Mouse (Mus musculus) midbrain, embryonic 15.5 days (tissue): ENCODE data around the gene Kynu. TPM values are rescaled to one million over a fixed set of nuclear protein-coding genes. Genes with fewer than 3 reads are reported as not detected.

Experiments
- ATAC-seq: fragments of 200-750 bp; cut with Nextera tagmentation; replicated peaks from 2 replicates; pipeline ENCODE4 v1.8.0; 2017; ENCODE audit warnings: moderate TSS enrichment
- H3K27ac ChIP-seq: fragments of 300-500 bp; sonication (generic); 2 replicates; pipeline ENCODE4 v1.5.1; 2015; ENCODE audit warnings: mild to moderate bottlenecking, inconsistent platforms
- H3K27me3 ChIP-seq: fragments of 300-500 bp; sonication (generic); replicated peaks from 2 replicates; pipeline ENCODE4 v1.6.1; 2015; ENCODE audit warnings: inconsistent platforms
- H3K36me3 ChIP-seq: fragments of 300-500 bp; sonication (generic); replicated peaks from 2 replicates; pipeline ENCODE4 v1.6.1; 2015; ENCODE audit warnings: inconsistent platforms
- H3K4me1 ChIP-seq: fragments of 300-500 bp; sonication (generic); 2 replicates; pipeline ENCODE4 v1.6.1; 2015; ENCODE audit warnings: inconsistent platforms
- H3K4me2 ChIP-seq: fragments of 300-500 bp; sonication (generic); 2 replicates; pipeline ENCODE4 v1.6.1; 2015; ENCODE audit warnings: inconsistent platforms, mild to moderate bottlenecking, moderate library complexity
- H3K4me3 ChIP-seq: fragments of 300-500 bp; sonication (generic); 2 replicates; pipeline ENCODE4 v1.5.1; 2015; ENCODE audit warnings: mild to moderate bottlenecking, inconsistent platforms
- H3K9ac ChIP-seq: fragments of 300-500 bp; sonication (generic); 2 replicates; pipeline ENCODE4 v1.6.1; 2015; ENCODE audit warnings: mild to moderate bottlenecking, inconsistent platforms
- H3K9me3 ChIP-seq: fragments of 300-500 bp; sonication (generic); 2 replicates; pipeline ENCODE4 v1.6.1; 2016; ENCODE audit warnings: inconsistent platforms
- whole genome bisulfite sequencing: fragments of 180-500 bp; shearing (Covaris S2); methylation state at CpG from one replicate; pipeline ENCODE4 v1.1.7; 2015; ENCODE audit warnings: mixed read lengths; 5-methylcytosine and 5-hydroxymethylcytosine counted together
- polyA plus RNA-seq: library from polyadenylated mRNA; unstranded; fragments of >200 nt; fragmentation: Nextera tagmentation; extraction: Ambion mirVana; gene quantifications from 2 replicates; pipeline ENCODE4 v1.2.1, GENCODE M21; 2015

The Kynu gene
- polyA plus RNA-seq, 1 experiment from 2014 or later: 0.17 TPM

DNA sequence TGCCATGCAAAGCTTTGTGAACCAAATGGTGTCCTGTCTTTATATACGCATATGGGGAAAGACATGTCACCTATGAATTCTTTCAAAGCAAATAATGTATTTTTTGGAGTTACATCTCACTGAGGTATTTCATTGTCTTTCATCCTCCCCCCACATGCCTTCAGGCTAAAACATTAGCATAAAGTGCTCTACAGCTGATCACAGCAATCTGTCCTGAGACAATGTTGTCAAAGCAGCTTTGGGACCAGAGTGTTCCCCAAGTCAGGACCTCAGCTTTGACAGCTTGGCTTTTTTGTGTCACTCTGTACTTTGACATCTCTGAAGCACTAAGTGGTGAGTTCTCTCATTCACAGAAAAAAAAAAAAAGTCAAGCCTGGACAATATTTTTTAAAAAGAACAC is 18.4 kb downstream of the Kynu start:
- Histone ChIP-seq H3K9ac (no peak overlapping the region), H3K4me3 (no peak overlapping the region), H3K27me3 (no peaks in the 10 kb centered on the region), H3K4me2 (no peak overlapping the region), H3K9me3 (no peaks in the 10 kb centered on the region), H3K4me1 (no peaks in the 10 kb centered on the region), H3K36me3 (no peaks in the 10 kb centered on the region), H3K27ac (no peak overlapping the region)
- WGBS: 69% methylated on average over 1 of the region's 1 CpGs
- ATAC-seq: no peak

DNA sequence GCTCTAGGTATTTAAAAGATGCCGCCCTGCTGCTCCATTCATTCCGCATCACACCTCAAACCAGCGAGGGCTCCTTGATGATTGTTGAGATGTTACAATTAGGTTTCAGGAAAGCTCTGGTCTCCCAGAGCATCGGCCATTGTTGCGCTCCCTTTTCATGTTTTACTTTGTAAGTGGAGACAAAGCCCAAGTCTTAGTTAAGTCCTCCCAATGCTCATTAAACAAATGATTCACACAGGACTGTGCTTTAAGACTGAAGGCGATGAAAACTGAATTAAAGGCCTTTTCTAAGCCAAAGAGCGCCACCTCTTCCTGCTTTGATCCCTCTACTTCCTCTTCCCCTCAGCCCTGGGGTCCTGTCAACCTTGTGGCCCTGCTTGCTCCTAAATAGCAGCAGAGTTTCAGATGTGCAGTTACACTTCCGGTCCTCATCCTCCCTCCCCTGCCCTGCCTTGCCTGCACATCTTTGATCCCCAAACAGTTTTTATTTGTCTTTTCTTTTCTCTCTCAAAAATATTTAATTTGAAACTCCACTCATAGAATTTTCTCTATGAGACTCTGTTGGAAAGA is 28.2 kb downstream of the Kynu start:
- H3K27me3 ChIP-seq: no peaks in the 10 kb centered on the region
- no peaks in the 10 kb centered on the region for H3K9me3 ChIP-seq
- no peak overlapping the region for H3K9ac ChIP-seq
- H3K4me1 ChIP-seq: no peaks in the 10 kb centered on the region
- WGBS: 22% methylated on average over 8 of the region's 8 CpGs
- no peak overlapping the region for H3K4me2 ChIP-seq
- ATAC-seq: no peak
- H3K27ac ChIP-seq: no peak overlapping the region
- H3K36me3 ChIP-seq: no peaks in the 10 kb centered on the region
- no peak overlapping the region for H3K4me3 ChIP-seq

DNA sequence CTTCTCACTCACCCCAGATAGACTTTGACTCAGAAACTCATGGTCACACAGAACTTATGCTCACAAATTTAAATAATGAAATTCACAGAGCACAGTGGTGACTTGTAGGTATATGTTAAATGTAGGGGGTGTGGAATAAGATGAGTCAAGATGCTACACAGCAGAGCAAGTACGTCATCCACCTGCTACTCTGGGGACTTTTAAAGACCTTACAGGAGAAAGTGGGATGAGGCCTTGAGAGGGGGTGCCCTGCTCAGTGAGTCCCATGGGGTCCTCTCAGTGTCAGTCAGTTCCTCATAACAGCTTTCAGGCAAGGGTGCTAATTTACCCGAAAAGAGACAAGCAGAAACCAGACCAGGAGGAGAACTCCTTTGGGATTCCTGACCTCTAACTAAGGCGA is 30.4 kb downstream of the Kynu start:
- H3K4me2 ChIP-seq: no peak overlapping the region
- no peaks in the 10 kb centered on the region for H3K4me1 ChIP-seq
- no peaks in the 10 kb centered on the region for H3K27me3 ChIP-seq
- no peak overlapping the region for H3K4me3 ChIP-seq
- H3K36me3 ChIP-seq: no peaks in the 10 kb centered on the region
- H3K9ac ChIP-seq: no peak overlapping the region
- 93% methylated on average over 3 of the region's 3 CpGs for WGBS
- H3K27ac ChIP-seq: no peak overlapping the region
- ATAC-seq: no peak
- no peaks in the 10 kb centered on the region for H3K9me3 ChIP-seq

DNA sequence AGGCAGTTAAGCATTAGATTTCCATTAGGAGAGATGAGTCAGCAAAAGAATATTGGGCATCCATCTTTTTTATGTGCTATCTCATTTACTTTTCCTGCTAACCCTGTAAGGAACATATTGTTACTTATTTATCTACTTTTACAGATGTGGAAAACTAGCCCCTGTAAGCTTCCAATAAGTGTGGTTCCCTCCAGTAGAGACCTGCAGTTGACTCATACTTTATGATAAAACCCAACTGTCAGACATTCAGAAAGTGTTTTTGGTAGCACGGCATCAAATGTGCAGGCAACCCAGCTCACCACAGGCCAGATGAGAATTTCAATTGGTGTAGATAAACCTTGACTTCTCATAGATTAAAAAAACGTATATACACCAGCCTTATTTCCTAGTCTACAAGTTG is 32.7 kb downstream of the Kynu start:
- Histone ChIP-seq H3K9me3 (no peaks in the 10 kb centered on the region), H3K4me3 (no peak overlapping the region), H3K4me2 (no peak overlapping the region), H3K9ac (no peak overlapping the region), H3K27me3 (no peaks in the 10 kb centered on the region), H3K27ac (no peak overlapping the region), H3K36me3 (no peaks in the 10 kb centered on the region), H3K4me1 (no peaks in the 10 kb centered on the region)
- no peak for ATAC-seq
- WGBS: 77% methylated on average over 2 of the region's 2 CpGs

DNA sequence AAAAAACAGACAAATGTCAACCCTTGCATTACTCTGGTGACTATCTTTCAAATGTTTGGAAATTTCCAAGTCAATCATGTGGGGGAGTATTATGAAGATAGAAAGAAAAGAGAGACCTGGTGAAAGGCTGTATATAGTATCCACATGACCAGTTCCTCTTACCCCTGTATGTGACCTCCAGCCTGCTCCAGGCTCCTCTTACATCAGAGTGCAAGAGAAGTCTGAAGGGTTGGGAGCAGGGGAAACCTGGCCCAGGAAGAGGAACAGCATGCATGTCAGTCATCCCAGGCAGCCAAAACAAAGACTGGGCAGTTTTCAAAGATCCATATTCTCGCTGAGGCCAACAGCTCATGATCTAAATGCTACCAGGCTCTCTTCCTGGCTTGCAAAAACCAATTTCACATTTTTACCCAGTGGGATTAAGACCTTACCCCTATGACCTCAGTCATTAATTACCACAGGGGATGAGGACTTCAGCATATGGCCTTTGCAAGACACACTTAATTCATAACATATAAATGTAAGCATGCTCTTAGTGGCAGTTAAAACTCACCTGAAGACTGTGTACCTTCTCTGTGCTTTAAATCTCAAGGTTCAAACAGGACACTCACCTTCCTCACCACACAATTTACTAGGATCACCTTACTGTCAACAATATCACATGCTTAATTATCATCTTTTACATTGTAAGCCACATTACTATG is 37.0 kb downstream of the Kynu start:
- WGBS: 78% methylated on average over 1 of the region's 1 CpGs

DNA sequence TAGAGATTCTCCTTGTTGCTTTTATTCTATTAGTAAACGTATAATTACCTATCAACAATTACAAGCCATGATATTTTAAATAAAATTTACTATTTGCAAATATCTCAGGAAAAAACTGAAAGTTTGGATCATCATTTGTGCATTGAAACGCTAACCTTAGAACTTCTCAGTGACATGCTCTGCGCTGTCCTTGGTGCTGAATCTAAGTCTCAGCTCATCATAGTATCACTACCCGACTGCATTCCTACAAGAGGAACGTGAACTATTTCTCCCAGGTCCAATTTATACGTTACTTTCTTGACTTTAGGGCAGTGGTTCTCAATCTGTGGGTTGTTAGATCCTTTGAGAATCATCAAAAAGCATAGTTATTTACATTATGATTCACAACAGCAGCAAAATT is 58.4 kb downstream of the Kynu start:
- Histone ChIP-seq H3K4me2 (no peak overlapping the region), H3K27me3 (no peaks in the 10 kb centered on the region), H3K9me3 (no peaks in the 10 kb centered on the region), H3K4me3 (no peak overlapping the region), H3K36me3 (no peaks in the 10 kb centered on the region), H3K4me1 (no peaks in the 10 kb centered on the region), H3K9ac (no peak overlapping the region), H3K27ac (no peak overlapping the region)
- ATAC-seq: no peak
- WGBS: 11% methylated on average over 6 of the region's 6 CpGs

More for the DNA sequence above, 37.0 kb downstream of the Kynu start:
- Histone ChIP-seq H3K4me1 (no peaks in the 10 kb centered on the region), H3K27me3 (no peaks in the 10 kb centered on the region), H3K9ac (no peak overlapping the region), H3K36me3 (no peaks in the 10 kb centered on the region), H3K4me2 (no peak overlapping the region), H3K27ac (no peak overlapping the region), H3K9me3 (no peaks in the 10 kb centered on the region), H3K4me3 (no peak overlapping the region)
- no peak for ATAC-seq

DNA sequence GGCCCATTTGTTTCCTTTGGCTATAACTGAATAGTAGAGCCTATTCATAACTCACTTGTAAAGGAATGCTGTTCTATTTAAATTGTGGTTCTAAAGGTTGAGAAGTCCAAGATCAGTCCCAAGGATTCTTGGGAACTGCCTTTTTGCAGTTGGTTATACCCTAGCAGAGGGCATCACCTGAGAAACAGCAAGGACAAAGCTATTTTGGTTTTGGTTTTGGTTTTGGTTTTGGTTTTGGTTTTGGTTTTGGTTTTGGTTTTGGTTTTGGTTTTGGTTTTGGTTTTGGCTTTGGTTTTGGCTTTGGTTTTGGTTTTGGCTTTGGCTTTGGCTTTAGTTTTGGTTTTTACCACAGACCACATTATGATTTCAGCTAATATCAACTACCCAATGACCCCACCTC is 66.0 kb downstream of the Kynu start:
- Histone ChIP-seq H3K9me3 (no peaks in the 10 kb centered on the region), H3K36me3 (no peaks in the 10 kb centered on the region), H3K4me3 (no peak overlapping the region), H3K9ac (no peak overlapping the region), H3K4me2 (no peak overlapping the region), H3K27me3 (no peaks in the 10 kb centered on the region), H3K27ac (no peak overlapping the region), H3K4me1 (no peaks in the 10 kb centered on the region)
- ATAC-seq: no peak

DNA sequence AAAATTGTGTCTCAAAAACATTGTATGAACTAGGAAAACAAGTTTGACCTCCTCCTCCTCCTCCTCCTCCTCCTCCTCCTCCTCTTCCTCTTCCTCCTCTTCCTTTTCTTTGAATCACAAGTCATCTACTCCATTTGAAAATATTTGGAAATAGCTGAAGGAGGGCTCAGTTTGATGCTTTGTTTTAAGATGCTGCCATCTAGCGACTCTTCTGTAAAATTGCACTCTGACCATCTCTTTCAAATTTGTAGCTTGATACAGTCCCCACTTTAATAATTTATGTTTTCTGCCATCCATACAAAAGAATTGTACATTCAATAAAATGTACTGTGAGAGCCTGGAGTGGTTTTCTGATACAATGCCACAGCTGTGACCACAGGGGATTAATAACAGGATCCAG is 67.7 kb downstream of the Kynu start:
- H3K4me1 ChIP-seq: no peaks in the 10 kb centered on the region
- no peak overlapping the region for H3K27ac ChIP-seq
- H3K9ac ChIP-seq: no peak overlapping the region
- H3K4me2 ChIP-seq: no peak overlapping the region
- no peak overlapping the region for H3K4me3 ChIP-seq
- WGBS: 0% methylated on average over 1 of the region's 1 CpGs
- no peaks in the 10 kb centered on the region for H3K27me3 ChIP-seq
- no peaks in the 10 kb centered on the region for H3K9me3 ChIP-seq
- ATAC-seq: peak; percentile 42; the same call in 1 of the 2 replicates
- no peaks in the 10 kb centered on the region for H3K36me3 ChIP-seq

DNA sequence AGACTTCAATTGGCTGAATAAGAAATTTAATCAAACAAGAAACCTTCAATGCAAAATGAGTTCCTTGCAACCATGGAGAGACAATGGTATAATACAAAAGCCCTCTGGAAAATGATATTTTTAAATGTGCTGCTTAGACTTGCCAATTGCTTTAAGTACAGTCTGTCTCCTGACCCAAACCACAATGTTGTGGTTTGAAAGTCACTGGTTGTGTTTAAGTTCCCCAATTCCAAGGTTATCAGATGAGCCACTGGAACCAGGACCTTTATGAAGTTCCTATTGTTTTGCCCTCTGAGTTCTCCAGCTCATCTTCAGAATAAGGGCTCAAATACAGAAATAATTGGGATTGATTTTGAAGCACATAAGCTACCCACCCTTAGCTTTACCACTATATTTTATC is 76.7 kb downstream of the Kynu start:
- ATAC-seq: no peak

DNA sequence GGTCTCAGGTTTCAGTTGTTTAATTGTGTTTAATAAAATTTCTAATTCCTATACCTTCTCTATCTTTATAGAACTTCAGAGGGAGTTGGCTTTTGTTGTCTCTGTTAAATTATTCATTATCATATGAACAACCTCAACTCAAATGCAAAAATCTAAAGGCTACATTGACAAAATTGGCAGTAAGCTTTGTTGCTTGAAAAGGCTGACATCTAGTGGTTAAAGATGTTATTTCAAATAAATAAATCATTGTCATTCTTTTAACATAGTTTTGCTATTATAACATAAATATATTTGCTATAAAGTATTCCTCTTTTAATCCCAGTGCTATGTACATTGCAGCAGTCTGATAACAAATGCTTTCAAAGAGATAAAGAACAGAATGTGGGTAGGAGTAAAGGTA is 81.4 kb downstream of the Kynu start:
- Histone ChIP-seq H3K4me3 (no peak overlapping the region), H3K27ac (no peak overlapping the region), H3K4me1 (no peaks in the 10 kb centered on the region), H3K27me3 (no peaks in the 10 kb centered on the region), H3K9ac (no peak overlapping the region), H3K9me3 (no peaks in the 10 kb centered on the region), H3K36me3 (no peaks in the 10 kb centered on the region), H3K4me2 (no peak overlapping the region)
- ATAC-seq: no peak

More for the DNA sequence above, 76.7 kb downstream of the Kynu start:
- H3K27me3 ChIP-seq: no peaks in the 10 kb centered on the region
- no peak overlapping the region for H3K27ac ChIP-seq
- no peaks in the 10 kb centered on the region for H3K36me3 ChIP-seq
- no peak overlapping the region for H3K4me3 ChIP-seq
- H3K4me2 ChIP-seq: no peak overlapping the region
- no peaks in the 10 kb centered on the region for H3K4me1 ChIP-seq
- no peak overlapping the region for H3K9ac ChIP-seq
- no peaks in the 10 kb centered on the region for H3K9me3 ChIP-seq

DNA sequence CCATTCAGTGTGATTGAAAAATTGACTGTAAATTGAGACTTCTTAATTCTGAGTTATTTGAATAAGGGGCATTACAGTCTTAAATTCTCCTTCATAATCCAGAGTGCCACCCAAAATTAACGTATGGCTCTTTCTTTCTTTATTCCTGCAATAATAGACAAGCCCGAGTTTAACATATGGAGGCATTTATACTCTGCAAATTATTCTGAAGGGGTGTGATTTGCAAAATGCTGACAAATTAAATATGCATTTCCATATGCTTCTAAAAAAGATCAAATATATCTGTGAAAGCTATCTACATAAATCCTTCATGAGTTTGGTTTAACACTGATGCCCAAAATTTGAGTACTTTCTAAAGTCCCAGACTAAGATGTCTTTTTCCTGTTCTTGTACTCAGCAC is 91.8 kb downstream of the Kynu start:
- no peak for ATAC-seq
- Histone ChIP-seq H3K4me2 (no peak overlapping the region), H3K9me3 (no peaks in the 10 kb centered on the region), H3K4me3 (no peak overlapping the region), H3K4me1 (no peaks in the 10 kb centered on the region), H3K36me3 (no peaks in the 10 kb centered on the region), H3K27me3 (no peaks in the 10 kb centered on the region), H3K27ac (no peak overlapping the region), H3K9ac (no peak overlapping the region)
- 82% methylated on average over 2 of the region's 2 CpGs for WGBS

DNA sequence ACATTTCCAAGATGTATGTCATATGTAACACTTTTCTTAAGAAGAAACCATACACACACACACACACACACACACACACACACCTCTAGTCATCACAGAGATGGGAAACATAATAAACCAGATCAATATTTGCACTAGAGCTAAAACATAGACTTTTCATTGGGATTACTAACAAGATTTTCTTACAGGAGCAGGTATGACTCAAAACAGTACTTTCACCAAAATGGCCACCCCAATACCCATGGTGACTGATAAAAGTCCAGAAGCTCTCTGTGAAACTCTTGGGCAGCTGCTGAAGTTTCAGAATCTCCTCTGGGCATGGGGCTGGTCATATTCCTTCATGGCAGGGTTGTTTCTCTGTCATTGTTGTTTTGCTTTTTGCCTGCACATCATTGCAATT is 114.5 kb downstream of the Kynu start:
- Histone ChIP-seq H3K4me3 (no peak overlapping the region), H3K9ac (no peak overlapping the region), H3K4me1 (no peaks in the 10 kb centered on the region), H3K27me3 (no peaks in the 10 kb centered on the region), H3K36me3 (no peaks in the 10 kb centered on the region), H3K4me2 (no peak overlapping the region), H3K9me3 (no peaks in the 10 kb centered on the region), H3K27ac (no peak overlapping the region)
- ATAC-seq: no peak

DNA sequence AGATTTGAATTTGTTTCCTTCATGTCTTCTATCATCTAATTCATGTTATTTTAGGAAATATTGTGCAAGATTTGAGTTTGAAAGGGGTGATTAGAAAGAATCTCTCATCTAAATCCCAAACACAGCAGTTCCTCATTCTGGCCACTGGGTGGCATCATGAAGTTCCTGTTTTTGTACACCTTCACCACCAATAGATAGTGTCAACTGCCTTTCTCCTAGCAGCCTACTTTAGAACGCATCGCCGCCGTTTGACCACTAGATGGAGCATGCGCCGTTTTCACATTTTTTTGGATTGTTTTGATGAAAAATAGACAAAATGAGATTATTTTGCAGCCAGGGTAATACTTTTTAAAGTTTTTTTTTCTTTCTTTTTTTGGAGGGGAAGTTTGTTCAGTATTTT is 118.5 kb downstream of the Kynu start:
- H3K36me3 ChIP-seq: no peaks in the 10 kb centered on the region

More for the DNA sequence above, 118.5 kb downstream of the Kynu start:
- Histone ChIP-seq H3K9me3 (no peaks in the 10 kb centered on the region), H3K27me3 (no peaks in the 10 kb centered on the region), H3K27ac (no peak overlapping the region), H3K9ac (no peak overlapping the region), H3K4me2 (no peak overlapping the region), H3K4me3 (no peak overlapping the region), H3K4me1 (no peaks in the 10 kb centered on the region)
- 1% methylated on average over 6 of the region's 6 CpGs for WGBS
- peak; percentile 92 for ATAC-seq
